Mouse (Mus musculus) activated CD4-positive, CD25-positive, alpha-beta regulatory T cell (primary cell): Measurements from ENCODE around the gene Hebp2. TPM values are rescaled to one million over a fixed set of nuclear protein-coding genes. Genes with fewer than 3 reads are reported as not detected.

Experiments
- polyA plus RNA-seq, 2 experiments: library from polyadenylated mRNA; unstranded; fragments of 100-300 nt; shearing (Covaris generic); gene quantifications; one replicate each; pipeline ENCODE4 v1.2.1; 2017

Hebp2 gene
- polyA plus RNA-seq = under 1 TPM in 1 of 2 experiments, not detected in 1; 0.31 TPM

GRCm38 (mm10) chr10:18545813-18546235 lies at the start of gene Hebp2:
Gene Hebp2, minus strand, starts transcription at chr10:18546076.

Other genes starting within 250 kb of the Hebp2 start
- gene Nhsl1, start 227.1 kb downstream of the Hebp2 start, polyA plus RNA-seq = under 1 TPM; 0.24 to 0.76 TPM
- under 1 TPM; 0.10 to 0.60 TPM for gene Arfgef3, start 197.9 kb upstream of the Hebp2 start, polyA plus RNA-seq
- gene Gm4922, start 240.7 kb upstream of the Hebp2 start, polyA plus RNA-seq = not detected